Mouse (Mus musculus): Measurements from ENCODE around the gene Dcp1b.

DNA sequence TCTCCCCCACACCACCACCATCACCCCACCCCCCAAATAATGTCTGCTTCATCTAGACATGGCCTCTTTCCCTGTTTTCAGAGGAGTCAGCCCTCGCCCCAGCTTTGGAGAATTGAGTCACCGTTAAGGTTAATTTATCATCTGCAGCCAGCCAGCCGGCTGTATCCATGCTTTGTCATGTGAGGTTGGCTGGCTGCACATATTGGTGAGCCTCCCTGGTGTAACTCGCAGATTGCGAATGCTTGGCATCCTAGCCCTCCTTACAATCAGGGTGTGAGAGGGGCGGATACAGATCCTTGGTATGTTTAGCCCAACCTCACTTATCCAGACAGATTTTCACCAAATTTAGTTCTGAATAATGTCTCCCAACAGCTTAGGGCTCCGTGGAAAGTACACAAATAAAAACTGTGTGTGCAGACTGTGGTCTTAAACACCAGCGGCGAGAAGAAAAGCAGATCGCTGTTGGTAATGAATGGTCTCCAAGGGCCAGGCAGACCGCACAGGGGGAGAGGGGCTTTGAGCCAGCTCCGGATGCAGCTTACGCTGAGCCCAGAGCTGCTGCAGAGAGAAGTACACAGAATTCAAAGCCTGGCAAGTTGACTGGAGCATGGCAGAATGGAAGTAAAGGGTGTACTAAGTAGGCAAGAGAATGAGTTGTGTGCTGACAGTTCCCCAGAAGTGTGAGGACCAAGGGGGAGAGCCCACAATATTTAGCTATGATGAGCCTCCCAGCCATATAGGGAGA, 49.6 kb downstream of the Dcp1b start:
- TF ChIP-seq CTCF (IDR thresholded peaks at IDR 0.05; ENCODE audit: low read depth) (no peak), EP300 (IDR thresholded peaks at IDR 0.05; ENCODE audit: low read depth) (no peak)
